Mouse (Mus musculus) cerebellum, postnatal 25 days (tissue): ENCODE results near the gene Olfr524.
A peak's percentile ranks its signal among the peaks of the same experiment; 100 is the strongest.

Experiments
- DNase-seq, 2 experiments: peaks; one replicate each; pipeline ENCODE4 v3.0.0; 2021; ENCODE audit warnings: mixed read lengths in 2 of 2

Olfr524 gene

GRCm38 (mm10) chr7:140186646-140187620 lies 18.8 kb downstream of the Olfr524 start:
- peak in 1 of 2 experiments; percentile 28 for DNase-seq

DNA sequence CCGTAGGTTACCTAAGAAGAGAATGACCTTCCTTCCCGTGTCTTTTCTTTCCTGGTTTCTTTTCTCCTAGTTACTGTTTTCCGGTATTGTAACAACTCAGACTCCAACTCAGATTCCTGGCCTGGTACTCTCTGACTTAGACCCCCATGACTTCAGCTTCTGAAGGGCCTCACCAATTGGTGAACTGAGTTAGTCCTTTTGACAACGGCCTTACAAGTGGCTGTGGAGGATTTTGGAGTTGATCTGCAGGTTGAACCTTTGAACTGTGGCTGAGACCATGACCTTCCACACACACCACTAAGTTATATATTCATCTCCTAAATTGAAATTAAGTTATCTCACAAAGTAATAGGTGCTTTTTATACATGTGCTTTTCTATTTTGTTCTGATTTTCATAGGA lies 21.6 kb downstream of the Olfr524 start:
- DNase-seq = no peak

GRCm38 (mm10) chr7:140180692-140181091 lies 25.1 kb downstream of the Olfr524 start:
- DNase-seq = no peak

DNA sequence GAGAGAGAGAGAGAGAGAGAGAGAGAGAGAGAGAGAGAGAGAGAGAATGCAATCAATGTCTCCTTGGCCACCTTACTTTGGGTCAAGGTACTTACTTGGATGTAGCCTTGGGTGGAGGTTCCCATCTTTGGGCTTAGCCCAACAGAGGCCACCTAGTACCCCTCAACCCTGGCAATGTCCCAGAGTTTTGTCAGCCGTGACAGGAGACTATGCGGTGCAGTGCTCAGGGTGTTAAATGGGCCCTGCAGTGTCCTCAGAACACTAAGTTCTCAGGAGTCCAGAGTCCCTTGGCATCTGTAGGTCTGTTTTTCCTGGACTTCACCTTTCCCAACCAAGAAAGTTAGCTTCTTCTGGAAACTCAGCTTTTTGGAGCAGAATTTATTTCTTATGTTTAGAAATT lies 26.6 kb downstream of the Olfr524 start:
- DNase-seq = no peak

GRCm38 (mm10) chr7:140172936-140173335 lies 32.8 kb downstream of the Olfr524 start, which contains the start of gene Olfr523:
Olfr523 (plus strand) TSS chr7:140173217.
- DNase-seq = peak; percentile 57 to 63

- DNase-seq = no peak
Measured at GRCm38 (mm10) chr7:140170863-140171262, 34.9 kb downstream of the Olfr524 start.

DNA sequence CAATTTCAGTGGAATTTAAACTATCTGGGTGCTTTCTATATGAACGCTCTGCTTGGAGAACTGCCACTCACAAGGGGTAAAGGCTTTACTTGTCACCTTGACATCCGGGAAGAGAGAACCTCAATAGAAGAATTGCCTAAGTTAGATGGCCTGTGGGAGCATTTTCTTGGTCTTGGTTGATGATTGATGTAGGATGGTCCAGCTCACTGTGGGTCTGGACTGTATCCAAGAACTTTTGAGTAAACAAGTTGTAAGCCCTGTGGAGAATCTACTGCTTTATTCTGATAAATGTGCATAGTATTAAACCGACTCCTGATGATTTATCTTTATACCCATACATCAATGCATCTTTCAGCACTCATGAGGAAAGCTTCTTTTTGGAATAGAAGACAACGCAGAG lies 36.4 kb downstream of the Olfr524 start:
- no peak for DNase-seq

- no peak for DNase-seq
Measured at GRCm38 (mm10) chr7:140167950-140168349, 37.8 kb downstream of the Olfr524 start.

- no peak for DNase-seq
Measured at GRCm38 (mm10) chr7:140164664-140165063, 41.1 kb downstream of the Olfr524 start, which contains the start of gene Olfr522. Olfr522 (minus strand) TSS chr7:140164764.

DNA sequence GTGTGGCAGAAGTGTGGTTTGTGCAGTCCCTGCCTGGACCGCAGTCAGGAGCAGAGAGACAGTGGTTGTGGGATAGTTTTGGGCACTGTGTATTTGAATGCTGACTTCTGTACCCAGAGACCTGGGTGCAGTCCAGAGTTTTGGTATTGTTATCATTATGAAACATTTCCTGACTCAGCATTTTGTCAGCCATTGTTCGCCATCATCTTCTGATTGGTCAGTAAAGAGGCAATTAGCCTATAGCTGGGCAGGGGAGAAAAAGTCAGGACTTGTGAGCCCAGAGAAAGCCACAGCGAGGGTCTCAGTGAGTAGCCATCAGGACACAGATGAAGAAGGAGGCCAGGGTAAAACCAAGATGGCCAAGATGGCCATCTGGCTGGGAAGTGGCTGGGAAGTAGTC lies 45.4 kb downstream of the Olfr524 start:
- DNase-seq = no peak

DNA sequence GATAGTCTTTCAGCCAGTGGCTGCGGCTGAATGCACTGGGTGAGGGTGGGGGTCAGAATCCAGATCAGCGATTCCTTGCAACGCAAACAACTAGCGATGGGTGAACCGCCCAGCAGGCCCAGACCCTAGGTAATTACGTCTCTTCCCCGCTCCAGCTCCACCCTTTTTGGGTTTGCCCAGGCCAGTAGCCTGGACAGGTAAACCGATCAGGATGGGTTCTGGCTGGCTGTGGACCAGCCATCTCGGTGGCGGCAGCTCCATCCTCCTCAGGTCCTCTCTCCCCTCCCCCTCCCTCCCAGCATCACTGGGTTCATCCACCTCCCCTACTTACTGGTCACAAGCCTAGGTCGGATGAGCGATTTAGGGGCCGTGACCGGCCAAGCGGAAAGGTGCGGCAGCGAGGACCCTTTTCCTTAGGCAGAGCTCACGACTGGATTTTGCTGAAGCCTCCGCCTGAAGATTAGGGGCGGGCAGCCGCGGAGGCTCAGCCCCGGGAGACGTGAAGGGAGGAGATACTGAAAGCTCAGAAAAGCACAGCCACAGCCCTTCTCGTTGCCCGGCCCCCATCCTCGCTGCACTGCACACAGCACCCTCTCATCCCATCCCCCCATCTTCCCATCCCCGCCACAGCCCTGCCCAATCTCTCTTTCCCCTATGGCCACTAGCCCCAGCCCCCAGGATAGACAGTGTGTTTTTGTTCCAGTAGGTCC lies 51.4 kb downstream of the Olfr524 start, which contains the start of gene Sprn:
Gene Sprn (minus strand): TSS at position 660 of the 710 bp plus-strand sequence.
- DNase-seq = peak; percentile 82 to 84

DNA sequence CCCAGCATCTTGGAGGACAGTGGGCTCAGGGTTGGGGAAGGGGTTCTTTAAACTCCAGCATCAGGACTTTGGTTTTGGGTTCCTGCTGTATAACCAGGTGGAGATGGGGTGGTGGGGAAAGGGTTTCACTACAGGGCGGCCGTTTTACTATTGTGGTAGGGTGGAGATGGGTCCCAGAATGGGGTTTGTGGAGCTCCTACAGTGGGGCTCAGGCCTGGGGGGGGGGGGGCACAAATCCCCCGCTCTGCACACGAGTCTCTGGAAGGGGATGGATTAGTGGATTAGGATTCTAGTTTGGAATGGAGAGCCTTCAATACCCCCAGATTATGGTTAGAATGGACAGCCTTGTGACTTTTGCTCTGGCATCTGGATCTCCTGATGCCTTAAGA lies 51.9 kb downstream of the Olfr524 start:
- no peak for DNase-seq

- peak; percentile 75 to 79 for DNase-seq
Measured at GRCm38 (mm10) chr7:140153383-140153782, 52.4 kb downstream of the Olfr524 start.
